Mouse (Mus musculus) heart, postnatal 10 days (tissue): Measurements from ENCODE around the gene D630039A03Rik. TPM values are rescaled to one million over a fixed set of nuclear protein-coding genes. Genes with fewer than 3 reads are reported as not detected.
A peak's percentile ranks its signal among the peaks of the same experiment; 100 is the strongest.

Experiments used
- DNase-seq, 2 experiments: peaks; one replicate each; pipeline ENCODE4 v3.0.0; 2021
- intact Hi-C: fragments of 180-260 bp; cut with DNase I; formaldehyde crosslinking; loops from one replicate; pipeline ENCODE4 v1.15.1; 2025
- total RNA-seq, 2 experiments: library from RNA; stranded (reverse); gene quantifications; 2 replicates each; pipeline ENCODE4 v1.2.3; 2021

The D630039A03Rik gene
- total RNA-seq, 2 experiments from 2014 or later, result 0.19 to 0.20 TPM

GRCm38 (mm10) chr4:57930559-57931170 lies 14.6 kb upstream of the D630039A03Rik start:
- intact Hi-C loops, result no loop called here
- DNase-seq, result no peak

- peak; percentile 35 to 46 for DNase-seq
- intact Hi-C loops, result loop anchor here (5.0 kb wide), 1 partner anchor 555 kb away; no protein-coding TSS in a partner anchor
These were observed 11.5 kb upstream of the D630039A03Rik start for GRCm38 (mm10) chr4:57927464-57928205.

- intact Hi-C loops, result loop anchor here (5.0 kb wide), 1 partner anchor 552 kb away; no protein-coding TSS in a partner anchor
These were observed 8.5 kb upstream of the D630039A03Rik start for GRCm38 (mm10) chr4:57924556-57925071.

GRCm38 (mm10) chr4:57922171-57922570 lies 6.1 kb upstream of the D630039A03Rik start:
- intact Hi-C loops, result no loop called here
- no peak for DNase-seq

More at GRCm38 (mm10) chr4:57924556-57925071, 8.5 kb upstream of the D630039A03Rik start:
- no peak for DNase-seq

- intact Hi-C loops, result no loop called here
- no peak for DNase-seq
These were observed 4.4 kb upstream of the D630039A03Rik start for GRCm38 (mm10) chr4:57920522-57920921.

GRCm38 (mm10) chr4:57919494-57920423 lies 3.7 kb upstream of the D630039A03Rik start:
- no peak for DNase-seq
- intact Hi-C loops, result no loop called here

GRCm38 (mm10) chr4:57916711-57917110 lies 614 bp upstream of the D630039A03Rik start:
- intact Hi-C loops, result no loop called here
- no peak for DNase-seq

- intact Hi-C loops, result no loop called here
These were observed 706 bp downstream of the D630039A03Rik start for GRCm38 (mm10) chr4:57915216-57915965.

GRCm38 (mm10) chr4:57914193-57915190 lies 1.6 kb downstream of the D630039A03Rik start:
- intact Hi-C loops, result no loop called here
- DNase-seq, result no peak

More at GRCm38 (mm10) chr4:57915216-57915965, 706 bp downstream of the D630039A03Rik start:
- peak; percentile 59 to 70 for DNase-seq

- no peak for DNase-seq
These were observed 3.1 kb downstream of the D630039A03Rik start for GRCm38 (mm10) chr4:57913021-57913420.

GRCm38 (mm10) chr4:57908860-57909259 lies 7.2 kb downstream of the D630039A03Rik start:
- no peak for DNase-seq
- intact Hi-C loops, result loop anchor here (10.0 kb wide), 1 partner anchor 346 kb away; no protein-coding TSS in a partner anchor

More at GRCm38 (mm10) chr4:57913021-57913420, 3.1 kb downstream of the D630039A03Rik start:
- intact Hi-C loops, result no loop called here

GRCm38 (mm10) chr4:57906708-57907107 lies 9.4 kb downstream of the D630039A03Rik start:
- no peak for DNase-seq
- intact Hi-C loops, result loop anchor here (10.0 kb wide), 1 partner anchor 348 kb away; no protein-coding TSS in a partner anchor

GRCm38 (mm10) chr4:57904638-57905037 lies 11.5 kb downstream of the D630039A03Rik start:
- no peak for DNase-seq
- intact Hi-C loops, result loop anchor here (1.0 to 10.0 kb wide), 3 partner anchors 233 to 532 kb away; no protein-coding TSS in a partner anchor

GRCm38 (mm10) chr4:57904211-57904610 lies 11.9 kb downstream of the D630039A03Rik start:
- intact Hi-C loops, result loop anchor here (1.0 to 10.0 kb wide), 3 partner anchors 233 to 532 kb away; no protein-coding TSS in a partner anchor
- peak; percentile 76 to 84 for DNase-seq

- no peak for DNase-seq
- intact Hi-C loops, result loop anchor here (5.0 to 10.0 kb wide), 2 partner anchors 352 to 530 kb away; no protein-coding TSS in a partner anchor
These were observed 13.5 kb downstream of the D630039A03Rik start for GRCm38 (mm10) chr4:57902619-57903018.

- peak; percentile 46 to 62 for DNase-seq
- intact Hi-C loops, result loop anchor here (1.0 to 10.0 kb wide), 3 partner anchors 178 to 529 kb away; no protein-coding TSS in a partner anchor
These were observed 14.9 kb downstream of the D630039A03Rik start for GRCm38 (mm10) chr4:57901210-57901609.

- DNase-seq, result no peak
- intact Hi-C loops, result no loop called here
These were observed 19.5 kb downstream of the D630039A03Rik start for GRCm38 (mm10) chr4:57896631-57897030.

- no peak for DNase-seq
- intact Hi-C loops, result no loop called here
These were observed 20.2 kb downstream of the D630039A03Rik start for GRCm38 (mm10) chr4:57895902-57896301.
